Mouse (Mus musculus) testis, adult 2 months (tissue): ENCODE data around the gene Car5b.

Experiments used
- CTCF ChIP-seq: fragments of 200-500 bp; IDR thresholded peaks from 2 replicates; pipeline ENCODE4 v1.5.1; 2012; ENCODE audit warnings: low read depth, mild to moderate bottlenecking, inconsistent platforms, low read length, moderate library complexity; ENCODE audit not compliant: control insufficient read depth, insufficient read depth, insufficient replicate concordance
- POLR2A ChIP-seq: fragments of 200-500 bp; IDR thresholded peaks from 2 replicates; pipeline ENCODE4 v1.6.1; 2012; ENCODE audit warnings: low read depth, mild to moderate bottlenecking, inconsistent platforms, low read length, moderate library complexity; ENCODE audit not compliant: control insufficient read depth

DNA sequence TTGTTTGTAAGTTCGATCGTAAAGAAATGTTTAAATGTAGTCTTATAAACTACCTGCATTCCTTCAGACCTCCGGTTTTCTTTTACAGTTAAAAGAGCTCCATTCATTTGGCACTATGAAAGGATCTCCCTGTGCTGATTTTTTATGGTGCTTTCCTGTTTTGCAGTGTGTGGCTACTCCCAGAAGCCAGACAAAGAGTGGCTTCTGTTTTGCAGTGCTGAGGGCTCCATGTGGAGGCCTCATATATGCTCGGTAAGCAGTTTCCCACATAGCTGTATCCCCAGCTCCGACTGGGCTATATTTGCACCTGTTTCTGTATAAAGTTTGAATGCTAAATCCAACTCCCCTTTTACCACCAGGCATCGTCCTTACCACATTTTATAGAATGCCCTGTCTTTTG lies 45.7 kb downstream of the Car5b start:
- TF ChIP-seq CTCF (no peak), POLR2A (no peak)
